Mouse (Mus musculus) heart, embryonic 11.5 days (tissue): Measurements from ENCODE around the gene Borcs5. TPM values are rescaled to one million over a fixed set of nuclear protein-coding genes. Genes with fewer than 3 reads are reported as not detected.

Experiments
- ATAC-seq: fragments of 200-750 bp; cut with Nextera tagmentation; replicated peaks from 2 replicates; pipeline ENCODE4 v1.8.0; 2017; ENCODE audit warnings: moderate library complexity; ENCODE audit not compliant: insufficient number of reproducible peaks, low FRiP score, low TSS enrichment
- H3K27ac ChIP-seq: fragments of 300-500 bp; sonication (generic); 2 replicates; pipeline ENCODE4 v1.5.1; 2014; ENCODE audit warnings: mild to moderate bottlenecking, low read depth, low read length
- H3K27me3 ChIP-seq: fragments of 300-500 bp; sonication (generic); 2 replicates; pipeline ENCODE4 v1.6.1; 2014; ENCODE audit warnings: mild to moderate bottlenecking, low read length, mixed read lengths; ENCODE audit not compliant: control insufficient read depth, insufficient read depth
- H3K36me3 ChIP-seq: fragments of 300-500 bp; sonication (generic); 2 replicates; pipeline ENCODE4 v1.6.1; 2014; ENCODE audit warnings: mild to moderate bottlenecking, low read length, moderate library complexity, mixed read lengths; ENCODE audit not compliant: control insufficient read depth, insufficient read depth
- H3K4me1 ChIP-seq: fragments of 300-500 bp; sonication (generic); 2 replicates; pipeline ENCODE4 v1.6.1; 2014; ENCODE audit warnings: low read length; ENCODE audit not compliant: control insufficient read depth, insufficient read depth
- H3K4me2 ChIP-seq: fragments of 300-500 bp; sonication (generic); 2 replicates; pipeline ENCODE4 v1.6.1; 2014; ENCODE audit warnings: mild to moderate bottlenecking, moderate library complexity
- H3K4me3 ChIP-seq: fragments of 300-500 bp; sonication (generic); 2 replicates; pipeline ENCODE4 v1.5.1; 2014; ENCODE audit warnings: low read depth, low read length
- H3K9ac ChIP-seq: fragments of 300-500 bp; sonication (generic); 2 replicates; pipeline ENCODE4 v1.6.1; 2014; ENCODE audit warnings: mild to moderate bottlenecking, low read depth, low read length, moderate library complexity
- H3K9me3 ChIP-seq: fragments of 300-500 bp; sonication (generic); replicated peaks from 2 replicates; pipeline ENCODE4 v1.6.1; 2016; ENCODE audit warnings: low read length; ENCODE audit not compliant: control insufficient read depth
- WGBS: fragments of 180-500 bp; shearing (Covaris S2); extraction: QIAGEN DNeasy Blood & Tissue Kit; methylation state at CpG from one replicate; pipeline ENCODE4 v1.1.7; 2014; ENCODE audit not compliant: insufficient replicate concordance; 5-methylcytosine and 5-hydroxymethylcytosine counted together
- polyA plus RNA-seq: library from polyadenylated mRNA; unstranded; fragments of >200 nt; fragmentation: Nextera tagmentation; extraction: Ambion mirVana; gene quantifications from 2 replicates; pipeline ENCODE4 v1.2.1, GENCODE M21; 2014

The Borcs5 gene
- polyA plus RNA-seq, 1 experiment from 2014 or later: 16.0 TPM

GRCm38 (mm10) chr6:134605196-134605595 is 34.1 kb upstream of the Borcs5 start:
- no peak overlapping the region for H3K4me3 ChIP-seq
- peaks cover 4% of the 10 kb centered on the region; the same call in 1 of the 2 replicates for H3K4me1 ChIP-seq
- no peaks in the 10 kb centered on the region for H3K27me3 ChIP-seq
- no peaks in the 10 kb centered on the region for H3K9me3 ChIP-seq
- H3K27ac ChIP-seq: no peak overlapping the region
- no peak overlapping the region for H3K9ac ChIP-seq
- no peak overlapping the region for H3K4me2 ChIP-seq
- no peak for ATAC-seq
- WGBS: 89% methylated on average over 3 of the region's 3 CpGs
- no peaks in the 10 kb centered on the region for H3K36me3 ChIP-seq

GRCm38 (mm10) chr6:134606540-134606939 is 32.8 kb upstream of the Borcs5 start:
- no peak overlapping the region for H3K4me2 ChIP-seq
- H3K27ac ChIP-seq: no peak overlapping the region
- no peak overlapping the region for H3K9ac ChIP-seq
- no peaks in the 10 kb centered on the region for H3K27me3 ChIP-seq
- no peak overlapping the region for H3K4me3 ChIP-seq
- no peak for ATAC-seq
- no peaks in the 10 kb centered on the region for H3K36me3 ChIP-seq
- peaks cover 4% of the 10 kb centered on the region; the same call in 1 of the 2 replicates for H3K4me1 ChIP-seq
- 58% methylated on average over 6 of the region's 6 CpGs for WGBS
- H3K9me3 ChIP-seq: no peaks in the 10 kb centered on the region

GRCm38 (mm10) chr6:134606949-134607746 is 32.2 kb upstream of the Borcs5 start:
- H3K4me2 ChIP-seq: no peak overlapping the region
- WGBS: 50% methylated on average over 9 of the region's 9 CpGs
- no peaks in the 10 kb centered on the region for H3K36me3 ChIP-seq
- no peak overlapping the region for H3K4me3 ChIP-seq
- no peak for ATAC-seq
- no peaks in the 10 kb centered on the region for H3K27me3 ChIP-seq
- H3K27ac ChIP-seq: no peak overlapping the region
- H3K9ac ChIP-seq: no peak overlapping the region
- no peaks in the 10 kb centered on the region for H3K9me3 ChIP-seq
- H3K4me1 ChIP-seq: 0 out of 2 replicates have a peak, but pooled peaks cover 2% of the 10 kb centered on the region

GRCm38 (mm10) chr6:134610380-134610779 is 28.9 kb upstream of the Borcs5 start:
- peaks cover 8% of the 10 kb centered on the region; the same call in 1 of the 2 replicates for H3K4me1 ChIP-seq
- H3K4me2 ChIP-seq: no peak overlapping the region
- H3K9ac ChIP-seq: no peak overlapping the region
- no peak overlapping the region for H3K27ac ChIP-seq
- H3K36me3 ChIP-seq: no peaks in the 10 kb centered on the region
- no peak for ATAC-seq
- 78% methylated on average over 9 of the region's 9 CpGs for WGBS
- H3K9me3 ChIP-seq: no peaks in the 10 kb centered on the region
- H3K27me3 ChIP-seq: no peaks in the 10 kb centered on the region
- H3K4me3 ChIP-seq: no peak overlapping the region

GRCm38 (mm10) chr6:134611896-134612295 is 27.4 kb upstream of the Borcs5 start:
- Histone ChIP-seq H3K4me3 (no peak overlapping the region), H3K4me1 (peaks cover 8% of the 10 kb centered on the region; the same call in 1 of the 2 replicates), H3K4me2 (no peak overlapping the region), H3K36me3 (no peaks in the 10 kb centered on the region), H3K9me3 (no peaks in the 10 kb centered on the region), H3K9ac (no peak overlapping the region), H3K27me3 (no peaks in the 10 kb centered on the region), H3K27ac (no peak overlapping the region)
- ATAC-seq: no peak
- 62% methylated on average over 13 of the region's 13 CpGs for WGBS

- no peak overlapping the region for H3K4me3 ChIP-seq
- peak overlapping the region; percentile 58 for H3K4me2 ChIP-seq
- H3K4me1 ChIP-seq: peaks cover 8% of the 10 kb centered on the region; the same call in 1 of the 2 replicates
- 47% methylated on average over 4 of the region's 4 CpGs for WGBS
- H3K27ac ChIP-seq: no peak overlapping the region
- H3K9me3 ChIP-seq: no peaks in the 10 kb centered on the region
- ATAC-seq: no peak
- no peaks in the 10 kb centered on the region for H3K36me3 ChIP-seq
- H3K9ac ChIP-seq: no peak overlapping the region
- H3K27me3 ChIP-seq: no peaks in the 10 kb centered on the region
These were observed 25.0 kb upstream of the Borcs5 start for GRCm38 (mm10) chr6:134614322-134614721.

GRCm38 (mm10) chr6:134614723-134615648 is 24.3 kb upstream of the Borcs5 start:
- H3K4me3 ChIP-seq: peak overlapping the region; percentile 12; the same call in 1 of the 2 replicates
- peaks cover 8% of the 10 kb centered on the region; the same call in 1 of the 2 replicates for H3K4me1 ChIP-seq
- peak; percentile 69; the same call in 1 of the 2 replicates for ATAC-seq
- H3K27ac ChIP-seq: no peak overlapping the region
- no peaks in the 10 kb centered on the region for H3K36me3 ChIP-seq
- 12% methylated on average over 16 of the region's 16 CpGs for WGBS
- peak overlapping the region; percentile 58 for H3K4me2 ChIP-seq
- H3K27me3 ChIP-seq: no peaks in the 10 kb centered on the region
- H3K9me3 ChIP-seq: no peaks in the 10 kb centered on the region
- H3K9ac ChIP-seq: no peak overlapping the region

GRCm38 (mm10) chr6:134617589-134617988 is 21.7 kb upstream of the Borcs5 start:
- H3K9ac ChIP-seq: no peak overlapping the region
- H3K27ac ChIP-seq: no peak overlapping the region
- WGBS: 49% methylated on average over 3 of the region's 3 CpGs
- no peak overlapping the region for H3K4me3 ChIP-seq
- no peaks in the 10 kb centered on the region for H3K36me3 ChIP-seq
- no peak overlapping the region for H3K4me2 ChIP-seq
- H3K27me3 ChIP-seq: no peaks in the 10 kb centered on the region
- no peaks in the 10 kb centered on the region for H3K9me3 ChIP-seq
- no peak for ATAC-seq
- peaks cover 5% of the 10 kb centered on the region; the same call in 1 of the 2 replicates for H3K4me1 ChIP-seq
